9 mouse cellular contexts compared by ENCODE assay signal in the genomic region with DNA sequence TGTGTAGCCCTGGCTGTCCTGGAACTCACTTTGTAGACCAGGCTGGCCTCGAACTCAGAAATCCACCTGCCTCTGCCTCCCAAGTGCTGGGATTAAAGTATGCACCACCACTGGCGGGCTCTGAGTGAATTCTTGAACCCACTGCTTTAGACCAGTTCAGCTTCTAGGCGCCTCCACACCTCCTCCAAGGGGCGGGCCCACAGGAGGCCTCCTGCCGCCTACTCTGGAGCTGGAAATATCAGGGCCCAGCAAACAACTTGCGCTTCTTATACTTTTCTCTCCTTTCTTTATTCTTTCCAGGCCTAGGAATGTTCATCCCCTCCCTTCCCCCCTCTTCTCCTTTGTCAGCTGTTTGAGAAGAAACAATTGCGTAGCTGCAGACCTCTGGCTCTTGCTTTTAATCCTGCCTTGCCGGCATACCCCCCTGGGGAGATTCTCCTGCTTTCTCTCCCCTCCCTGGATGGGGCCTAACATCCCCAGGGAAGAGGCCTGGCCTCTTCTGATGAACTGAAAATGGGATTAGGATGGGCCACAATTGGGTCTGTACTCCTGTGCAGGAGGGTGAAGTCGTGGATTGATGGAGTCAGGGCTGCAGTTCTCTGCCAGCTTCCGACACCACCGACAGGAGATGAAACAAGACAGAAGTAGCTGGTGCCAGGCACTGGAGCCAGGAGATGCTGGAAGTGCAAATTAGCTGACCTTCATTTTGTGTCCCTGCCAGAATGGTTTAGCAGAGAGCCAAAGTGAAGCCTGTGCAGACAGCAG. TPM values are rescaled to one million over a fixed set of nuclear protein-coding genes. Genes with fewer than 3 reads are reported as not detected.
A peak's percentile ranks its signal among the peaks of the same experiment; 100 is the strongest.
DNase-seq lines count a peak whose midpoint lies in the region; ATAC-seq and TF ChIP-seq lines count a peak whose summit lies in the region.
"Had no signal": no experiment of that assay in that cellular context is flagged by ENCODE, and none has a peak within 500 bp of the region (broad histone marks: within the 10 kb centered on the region; RNA-seq: fewer than 3 reads in every experiment).

No protein-coding gene starts in this region.

- no peak for TF ChIP-seq CTCF in lung, postnatal 0 days (IDR thresholded peaks at IDR 0.05)

- no peaks in the 10 kb centered on the region for H3K36me3 ChIP-seq in stomach, embryonic 16.5 days (ENCODE audit: control insufficient read depth, insufficient read depth, low read length)
- H3K36me3 ChIP-seq in lung, postnatal 0 days (ENCODE audit: insufficient read depth, low read length): no peaks in the 10 kb centered on the region
- H3K36me3 ChIP-seq: limb, embryonic 13.5 days had no signal

- H3K4me1 ChIP-seq in stomach, embryonic 16.5 days (ENCODE audit: control insufficient read depth, insufficient read depth, low read length): peaks cover 20% of the 10 kb centered on the region
- peaks cover 3% of the 10 kb centered on the region; the same call in 1 of the 2 replicates for H3K4me1 ChIP-seq in lung, postnatal 0 days (ENCODE audit: insufficient read depth, low read depth, low read length)

- no peaks in the 10 kb centered on the region for H3K27me3 ChIP-seq in stomach, embryonic 16.5 days (ENCODE audit: control insufficient read depth, insufficient read depth, low read length)
- no peaks in the 10 kb centered on the region for H3K27me3 ChIP-seq in lung, postnatal 0 days (replicated peaks; ENCODE audit: insufficient read depth, low read length)
- H3K27me3 ChIP-seq: limb, embryonic 13.5 days had no signal

- H3K9ac ChIP-seq in stomach, embryonic 16.5 days (ENCODE audit: low read length): no peak overlapping the region
- H3K9ac ChIP-seq in lung, postnatal 0 days (replicated peaks; ENCODE audit: low read depth): no peak overlapping the region
- H3K9ac ChIP-seq: limb, embryonic 13.5 days had no signal

- WGBS in stomach, embryonic 16.5 days: 45% methylated on average over 11 of the region's 11 CpGs
- 65% methylated on average over 11 of the region's 11 CpGs for WGBS in lung, postnatal 0 days

- no peak overlapping the region for H3K4me3 ChIP-seq in stomach, embryonic 16.5 days (replicated peaks; ENCODE audit: low read length)
- no peak overlapping the region for H3K4me3 ChIP-seq in lung, postnatal 0 days (ENCODE audit: low read depth, low read length)
- H3K4me3 ChIP-seq: limb, embryonic 13.5 days had no signal

- intact Hi-C loops in heart, postnatal 36 days (cut with DNase I): loop anchor here (2.0 kb wide), 1 partner anchor 23 kb away; no protein-coding TSS in a partner anchor

- peak; percentile 42; the same call in 1 of the 2 replicates for ATAC-seq in stomach, embryonic 16.5 days (ENCODE audit: insufficient read depth, low FRiP score)
- no peak for ATAC-seq in lung, postnatal 0 days

- DNase-seq in retina, postnatal 1 day: peak; percentile 30
- no peak for DNase-seq in retina, embryonic 14.5 days (ENCODE audit: low spot score)
- DNase-seq in cerebellum, postnatal 25 days: peak; percentile 82 to 87
- DNase-seq in heart, postnatal 36 days: peak; percentile 37 to 38
- DNase-seq in lung, postnatal 0 days (ENCODE audit: low spot score): no peak
- DNase-seq in right cerebral cortex, postnatal 14 days: no peak
- no peak for DNase-seq in adrenal gland, postnatal 25 days

- H3K9me3 ChIP-seq in stomach, embryonic 16.5 days (replicated peaks; ENCODE audit: control insufficient read depth, low read length): no peaks in the 10 kb centered on the region
- no peaks in the 10 kb centered on the region for H3K9me3 ChIP-seq in lung, postnatal 0 days (ENCODE audit: low read length)
- H3K9me3 ChIP-seq: limb, embryonic 13.5 days had no signal

- TF ChIP-seq EP300 in lung, postnatal 0 days (IDR thresholded peaks at IDR 0.05): no peak

- peak overlapping the region; percentile 65 for H3K27ac ChIP-seq in stomach, embryonic 16.5 days (ENCODE audit: low read length)
- H3K27ac ChIP-seq in lung, postnatal 0 days (ENCODE audit: low read length): no peak overlapping the region
- H3K27ac ChIP-seq: limb, embryonic 13.5 days had no signal

- no peak overlapping the region for H3K4me2 ChIP-seq in stomach, embryonic 16.5 days (ENCODE audit: low read depth, low read length)
- H3K4me2 ChIP-seq in lung, postnatal 0 days (replicated peaks; ENCODE audit: low read depth, low read length): no peak overlapping the region
- H3K4me2 ChIP-seq: limb, embryonic 13.5 days had no signal

RNA-seq across cellular contexts. Expression of gene Vwf, which starts 31.5 kb away (rescaled TPM):
- 100 to 1,000 TPM; 107 to 114 TPM for total RNA-seq in heart, postnatal 36 days (2021)
- polyA plus RNA-seq in stomach, embryonic 16.5 days (2015; fragmentation: Nextera tagmentation; extraction: Ambion mirVana): 5.4 and 6.9 TPM in 2 replicates
- polyA plus RNA-seq in lung, postnatal 0 days (2015; fragmentation: Nextera tagmentation; extraction: Ambion mirVana): 42.4 and 55.6 TPM in 2 replicates
- 5.8 and 6.9 TPM in 2 replicates for total RNA-seq in adrenal gland, postnatal 25 days (2021)

Comparison
In these comparisons a context has a peak if more than half of its experiments do, and no peak if none do; other contexts are left out.
1. DNase-seq: peak in retina, postnatal 1 day (single experiment), cerebellum, postnatal 25 days (2 of 2) and heart, postnatal 36 days (2 of 2); none in retina, embryonic 14.5 days (single experiment), lung, postnatal 0 days (single experiment), right cerebral cortex, postnatal 14 days (single experiment) and adrenal gland, postnatal 25 days (single experiment).
2. RNA of gene Vwf, which starts 31.5 kb away (total RNA-seq): 107 to 114 TPM in heart, postnatal 36 days; 5.8 to 6.9 TPM in adrenal gland, postnatal 25 days; every median in the first group is over 10 times any median in the second.